Mouse (Mus musculus) layer of hippocampus, adult 9-11 months (tissue): Measurements from ENCODE around the gene Mrpl10.

Source experiments
- DNase-seq: peaks from one replicate; pipeline ENCODE4 v3.0.0; 2022

The Mrpl10 gene

GRCm38 (mm10) chr11:97041022-97041899 lies at the start of gene Mrpl10, which contains the start of gene Lrrc46:
TSS of gene Mrpl10 (plus strand) at chr11:97041560.
TSS of gene Lrrc46 (minus strand) at chr11:97041407.
- DNase-seq: peak; percentile 84

GRCm38 (mm10) chr11:96992722-96993311 lies 48.5 kb upstream of the Mrpl10 start:
- no peak for DNase-seq

DNA sequence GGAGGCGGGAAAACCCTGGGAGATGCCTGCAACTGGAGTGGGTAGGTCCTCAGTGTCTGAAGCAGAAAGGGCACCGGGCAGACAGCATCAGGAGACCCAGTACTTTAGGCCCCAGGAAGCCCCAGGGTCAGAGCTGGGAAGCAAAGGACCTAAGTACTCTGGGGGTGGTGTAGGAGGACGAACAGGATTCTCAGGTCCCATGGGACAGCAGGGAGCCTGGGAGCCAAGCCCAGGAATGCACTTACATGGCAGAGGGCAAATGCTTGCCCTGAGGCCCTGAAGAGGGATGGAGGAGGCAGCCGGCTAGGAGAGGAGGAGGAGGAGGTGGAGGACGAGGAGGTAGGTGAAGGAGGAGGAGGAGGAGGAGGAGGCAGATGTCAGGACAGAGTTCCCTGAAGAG lies 46.3 kb upstream of the Mrpl10 start:
- DNase-seq: no peak

DNA sequence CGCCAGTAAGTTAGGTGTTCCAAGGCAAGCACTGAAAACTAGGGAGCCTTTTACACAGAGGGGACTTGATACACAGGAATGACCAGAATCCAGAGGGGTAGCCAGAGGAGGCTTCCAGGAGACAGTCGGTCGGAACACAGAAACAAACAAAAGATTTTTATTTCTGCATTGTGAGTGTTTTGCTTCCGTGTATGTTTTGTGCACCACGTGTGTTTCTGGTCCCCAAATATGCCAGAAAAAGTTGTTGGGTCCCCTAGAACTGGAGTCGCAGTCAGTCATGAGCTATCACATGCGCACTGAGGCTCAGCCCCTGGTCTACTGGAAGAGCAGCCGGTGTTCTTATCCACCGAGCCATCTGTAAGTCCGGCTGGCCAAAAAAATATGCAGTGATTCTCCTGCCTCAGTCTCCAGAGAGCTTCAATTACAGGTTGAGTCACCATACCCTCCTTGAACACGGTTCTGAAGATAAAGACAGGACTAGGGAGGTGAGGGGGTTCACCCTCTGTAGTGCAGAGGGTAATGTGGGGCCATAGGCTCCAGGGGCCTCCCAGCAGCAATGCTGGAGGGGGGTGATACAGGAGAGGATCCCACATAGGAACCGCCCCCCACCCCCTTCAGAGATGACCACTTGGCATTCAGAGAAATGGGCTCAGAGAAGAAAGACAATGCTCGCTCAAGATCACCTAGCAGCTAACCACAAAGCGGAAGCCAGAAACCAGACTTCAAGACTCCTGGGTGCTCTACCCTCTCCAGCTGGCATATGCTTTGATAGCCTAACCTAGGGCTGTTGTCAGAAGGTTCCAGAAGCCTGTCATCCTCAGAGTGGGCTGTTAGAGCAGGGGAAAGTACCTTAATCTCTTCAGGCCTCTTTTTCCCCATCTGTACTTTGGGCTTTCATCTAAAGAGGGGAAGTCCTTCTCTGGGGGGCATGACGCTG lies 45.3 kb upstream of the Mrpl10 start:
- no peak for DNase-seq

GRCm38 (mm10) chr11:96996773-96997379 lies 44.5 kb upstream of the Mrpl10 start:
- no peak for DNase-seq

GRCm38 (mm10) chr11:96997380-96997956 lies 43.9 kb upstream of the Mrpl10 start:
- no peak for DNase-seq

GRCm38 (mm10) chr11:97003170-97003569 lies 38.2 kb upstream of the Mrpl10 start:
- no peak for DNase-seq

DNA sequence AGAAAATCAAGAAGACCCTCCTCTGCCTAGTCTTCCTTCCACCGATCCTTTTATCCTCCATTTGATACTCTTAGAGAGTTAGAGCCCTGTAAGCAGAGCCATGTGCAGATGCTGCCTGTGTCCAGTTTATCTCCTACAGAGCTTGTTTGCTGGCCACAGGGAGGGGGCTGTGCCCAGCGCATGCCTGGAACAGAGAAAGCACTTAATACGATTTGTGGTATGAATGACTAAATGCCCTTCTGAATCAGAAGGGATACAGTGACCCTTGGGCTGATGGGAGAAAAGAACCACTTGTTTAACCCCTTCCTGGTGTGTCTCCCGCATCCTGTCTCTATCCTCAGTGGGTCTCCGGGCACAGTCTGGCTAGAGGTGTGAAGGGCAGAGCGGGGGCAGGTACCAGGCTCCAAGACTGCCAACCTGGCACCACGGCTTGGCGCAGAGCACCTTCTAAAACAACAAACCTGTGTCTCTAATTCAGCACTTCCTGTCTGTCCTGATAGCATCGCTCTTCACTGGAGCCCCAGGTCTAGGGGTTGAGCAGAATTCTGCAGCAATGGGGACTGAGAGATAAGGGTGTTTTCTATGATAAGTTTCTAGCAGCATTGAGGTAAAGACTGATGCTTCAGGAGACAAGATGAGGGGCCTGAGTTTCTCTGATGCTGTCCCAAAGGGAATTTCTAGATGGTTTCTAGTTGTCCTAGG lies 34.1 kb upstream of the Mrpl10 start:
- DNase-seq: no peak

DNA sequence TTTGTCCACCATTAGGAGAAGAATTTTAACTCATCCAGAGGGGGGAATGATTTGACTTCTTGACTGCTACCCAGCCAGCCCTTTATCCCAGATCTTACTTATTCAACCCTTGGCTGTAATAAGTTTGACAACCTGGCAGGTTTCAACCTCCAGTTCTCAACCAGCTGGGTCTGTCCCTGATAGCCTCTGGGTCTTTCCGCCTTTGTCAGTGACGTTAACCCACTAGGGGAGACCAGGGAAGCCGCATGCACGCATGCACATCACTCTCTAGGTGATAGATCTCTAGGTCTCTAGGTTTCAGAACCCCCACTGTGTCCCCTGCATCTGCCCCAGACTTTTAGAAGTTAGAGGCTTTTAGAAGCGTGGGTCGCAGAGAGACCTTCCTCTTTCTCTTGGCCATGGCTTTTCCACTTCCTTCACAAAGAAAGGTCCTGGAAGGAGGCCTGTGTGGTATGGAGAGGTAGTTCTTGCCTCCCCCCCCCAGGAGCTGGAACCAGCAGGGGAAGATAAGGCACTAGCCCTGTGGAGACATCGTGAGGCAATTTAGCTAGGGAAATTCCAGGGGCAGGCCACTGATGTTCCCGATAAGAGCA lies 32.1 kb upstream of the Mrpl10 start:
- DNase-seq: no peak

DNA sequence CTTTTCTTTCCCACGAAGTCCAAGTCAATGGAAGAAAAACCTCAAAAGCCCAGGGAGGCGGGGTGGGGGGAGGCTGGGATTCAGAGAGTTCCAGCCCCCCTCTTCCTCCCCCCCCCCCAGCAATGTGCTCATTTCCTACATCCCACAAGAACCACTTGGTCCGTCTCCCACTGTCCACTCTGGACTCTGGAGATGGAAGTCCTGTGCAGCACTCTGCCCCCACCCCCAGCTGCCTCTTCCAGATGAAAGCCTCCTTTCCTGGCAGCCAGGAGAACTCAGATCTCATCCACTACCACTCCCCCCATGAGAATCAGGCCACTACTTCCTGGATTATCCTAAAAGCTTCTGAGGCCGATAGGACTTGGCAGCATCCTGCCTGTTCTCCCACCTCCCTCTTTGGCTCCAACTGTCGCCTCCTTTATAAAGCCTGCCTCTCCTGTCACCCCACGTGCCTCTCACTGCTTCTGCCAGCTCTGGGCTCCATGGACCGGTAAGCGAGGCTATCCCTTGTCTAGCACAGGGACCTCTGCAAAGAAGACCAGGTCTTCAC lies 28.2 kb upstream of the Mrpl10 start, which contains the start of gene Sp6:
TSS of gene Sp6 (plus strand) at position 274 of the 550 bp plus-strand sequence.
- no peak for DNase-seq

DNA sequence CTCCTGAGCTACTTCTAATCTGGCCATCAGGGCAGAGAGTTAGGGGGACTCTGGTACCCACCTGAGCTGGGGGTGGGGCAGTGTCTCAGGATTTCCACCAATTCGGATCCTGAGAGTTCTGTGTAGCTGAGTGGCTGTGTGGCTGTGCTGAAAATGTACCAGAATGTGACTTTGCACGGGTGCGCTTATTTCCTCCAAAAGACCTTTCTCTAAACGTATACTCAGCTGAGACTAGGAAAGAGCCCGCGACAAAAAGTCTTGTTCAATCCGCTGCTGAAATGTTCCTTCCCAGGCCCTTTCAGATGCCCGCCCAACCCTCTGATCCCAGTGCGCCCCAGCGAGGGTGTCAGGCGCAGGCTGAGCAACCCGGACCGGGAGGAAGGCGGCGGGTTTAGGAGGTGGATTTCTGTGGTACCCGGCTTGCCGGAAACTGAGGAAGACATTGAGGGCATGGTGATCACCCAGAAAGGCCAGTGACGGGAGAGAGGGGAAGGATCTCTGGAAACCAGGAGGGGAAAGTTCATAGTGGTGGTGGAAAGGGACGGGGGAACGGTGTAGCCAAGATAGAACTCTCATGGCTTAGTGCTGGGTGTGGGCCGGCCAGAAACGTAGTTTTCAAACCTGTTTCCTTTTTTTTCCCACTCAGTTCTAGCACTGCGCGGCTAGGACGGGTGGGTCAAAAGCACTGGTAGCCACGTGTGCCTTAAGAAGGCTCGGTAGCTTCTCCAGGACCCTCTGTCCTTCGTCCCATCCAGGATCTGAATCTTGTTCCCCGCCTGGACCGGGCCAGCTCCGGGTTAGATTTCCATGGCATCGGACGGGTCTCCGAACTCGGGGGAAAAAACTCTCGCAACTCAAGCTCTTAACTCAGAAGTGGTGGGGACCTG lies 23.4 kb upstream of the Mrpl10 start:
- DNase-seq: no peak

DNA sequence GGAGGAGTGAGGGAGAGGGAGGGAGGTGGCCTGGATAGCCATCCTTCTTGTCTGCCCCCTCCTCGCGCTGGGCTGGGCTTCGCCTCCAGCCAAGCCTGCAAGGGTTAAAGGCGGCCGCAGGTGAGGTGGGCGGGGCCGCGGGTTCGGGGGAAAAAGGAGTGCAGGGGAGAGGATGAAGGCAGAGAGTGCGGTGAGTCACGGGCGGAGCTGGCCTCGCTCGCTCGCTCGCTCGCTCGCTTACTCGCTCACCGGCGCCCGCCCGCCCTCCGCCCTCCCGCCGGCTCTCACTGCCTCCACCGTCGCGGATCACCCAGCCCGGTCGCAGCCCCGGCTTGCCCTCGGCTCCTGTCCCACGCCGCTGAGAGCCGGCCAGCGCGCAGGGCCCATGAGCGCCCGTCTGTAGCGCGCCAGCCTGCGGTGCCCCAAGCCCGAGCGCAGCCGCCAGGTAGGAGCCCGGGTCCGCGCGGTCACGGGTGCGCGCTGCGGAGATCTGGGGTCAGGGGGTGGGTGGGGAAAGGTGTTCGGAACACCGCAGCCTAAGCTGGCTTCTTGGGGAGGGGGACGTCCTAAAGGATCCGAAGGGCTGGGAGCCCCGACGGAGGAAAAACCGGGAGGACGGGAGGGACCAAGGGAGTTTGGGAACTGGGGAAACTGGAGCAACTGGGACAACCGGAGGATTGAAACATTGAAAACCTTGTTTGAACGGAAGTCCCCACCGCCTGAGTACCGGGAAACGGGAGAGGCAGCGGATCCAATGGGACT lies 22.6 kb upstream of the Mrpl10 start:
- no peak for DNase-seq

DNA sequence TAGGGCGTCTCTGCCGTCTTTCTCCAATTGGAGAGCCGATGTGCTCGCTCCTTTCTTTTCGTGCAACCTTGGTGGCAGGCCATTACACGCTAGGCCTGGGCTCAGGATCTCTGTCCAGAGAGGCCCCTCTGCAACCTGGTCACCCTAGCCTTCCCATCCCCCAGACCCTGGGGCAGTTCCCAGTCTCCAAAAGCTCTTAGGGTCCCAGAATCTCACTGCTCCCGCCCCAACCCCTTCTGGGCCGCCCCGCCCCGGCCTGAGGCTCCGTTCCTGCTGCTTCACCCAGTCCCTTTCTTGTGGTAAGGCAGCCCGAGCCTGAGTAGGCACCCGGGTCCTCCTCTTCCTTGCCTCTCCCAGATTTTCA lies 22.0 kb upstream of the Mrpl10 start:
- DNase-seq: no peak

DNA sequence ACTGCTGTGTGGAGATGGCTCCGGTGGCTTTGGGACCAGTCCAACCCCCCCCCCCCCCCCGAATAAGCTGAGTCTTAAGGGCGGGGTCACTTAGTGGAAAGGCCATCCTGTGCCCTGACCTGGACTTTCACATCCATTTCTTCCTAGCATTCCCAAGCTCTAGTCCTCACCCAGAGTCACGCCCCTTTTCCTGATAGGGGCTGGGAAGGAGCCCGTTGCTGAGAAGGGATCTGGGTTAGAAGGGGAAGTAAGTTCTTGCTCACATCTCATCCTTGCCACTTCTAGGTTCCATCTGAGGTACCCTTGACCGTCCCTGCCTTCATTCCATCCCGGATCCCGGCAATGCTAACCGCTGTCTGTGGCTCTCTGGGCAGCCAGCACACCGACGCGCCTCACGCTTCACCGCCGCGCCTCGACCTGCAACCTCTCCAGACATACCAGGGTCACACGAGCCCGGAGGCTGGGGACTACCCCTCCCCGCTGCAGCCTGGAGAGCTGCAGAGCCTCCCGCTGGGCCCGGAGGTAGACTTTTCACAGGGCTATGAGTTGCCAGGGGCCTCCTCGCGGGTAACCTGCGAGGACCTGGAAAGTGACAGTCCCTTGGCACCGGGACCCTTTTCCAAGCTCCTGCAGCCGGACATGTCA lies 20.1 kb upstream of the Mrpl10 start:
- DNase-seq: no peak

GRCm38 (mm10) chr11:97021873-97022484 lies 19.4 kb upstream of the Mrpl10 start:
- DNase-seq: peak; percentile 39

- no peak for DNase-seq
Observed at GRCm38 (mm10) chr11:97024977-97025376, 16.4 kb upstream of the Mrpl10 start.

GRCm38 (mm10) chr11:97025721-97026344 lies 15.5 kb upstream of the Mrpl10 start:
- peak; percentile 80 for DNase-seq
